Mouse (Mus musculus) frontal cortex, postnatal 14 days (tissue): ENCODE measurements around the gene Gm30302.

Experiments
- DNase-seq, 2 experiments: peaks; one replicate each; pipeline ENCODE4 v3.0.0; 2022; ENCODE audit warnings: low spot score in 2 of 2

Gene Gm30302

GRCm38 (mm10) chr13:49738011-49738410 lies 60.8 kb downstream of the Gm30302 start:
- no peak for DNase-seq

- DNase-seq: no peak
These were observed 62.4 kb downstream of the Gm30302 start for GRCm38 (mm10) chr13:49736430-49736829.
